Mouse (Mus musculus): Measurements from ENCODE around the gene Nbas. TPM values are rescaled to one million over a fixed set of nuclear protein-coding genes. Genes with fewer than 3 reads are reported as not detected.
A peak's percentile ranks its signal among the peaks of the same experiment; 100 is the strongest.

The Nbas gene
- total RNA-seq, 2 experiments from 2014 or later = 34.3 to 36.8 TPM

DNA sequence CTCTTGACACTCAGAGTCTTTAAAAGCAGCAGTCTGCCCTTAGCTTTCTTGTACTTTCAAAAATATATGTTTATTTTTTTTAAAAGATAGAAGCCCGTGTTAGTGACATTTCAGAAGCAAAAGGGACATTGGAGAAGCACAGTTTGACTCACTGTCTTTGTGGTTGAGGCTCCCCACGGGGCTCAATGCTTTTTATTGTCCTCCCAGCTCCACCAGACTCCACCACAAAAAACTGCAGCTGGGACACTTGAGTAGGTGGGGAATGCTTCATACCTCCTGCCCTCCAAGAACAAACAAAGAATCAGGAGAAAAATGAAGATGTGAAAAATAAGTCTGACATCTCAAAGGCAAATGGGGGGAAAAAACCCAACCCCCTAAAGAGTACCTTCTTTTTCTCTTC, 344.1 kb downstream of the Nbas start:
- no peak for DNase-seq (ENCODE audit: low spot score in 2 of 2)

DNA sequence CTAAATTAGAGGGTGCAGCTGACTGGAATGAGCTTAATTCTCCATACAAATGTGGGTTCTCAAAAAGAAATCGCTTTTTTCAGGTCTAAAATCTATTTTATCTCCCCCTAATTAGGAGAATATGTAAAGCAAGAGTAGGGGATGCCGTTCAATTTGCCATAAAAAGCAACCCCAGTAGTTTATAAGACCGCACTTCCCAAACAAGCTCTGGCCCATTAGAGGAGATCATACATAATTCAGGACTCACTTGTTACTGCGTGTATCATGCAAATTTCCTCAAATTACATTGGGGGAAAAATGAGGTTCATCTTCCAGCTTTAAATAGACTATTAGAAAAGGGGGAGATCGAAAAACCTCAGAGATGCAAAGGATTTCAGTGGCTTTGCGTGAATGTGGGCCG, 346.7 kb downstream of the Nbas start:
- DNase-seq (ENCODE audit: low spot score in 2 of 2) = no peak

DNA sequence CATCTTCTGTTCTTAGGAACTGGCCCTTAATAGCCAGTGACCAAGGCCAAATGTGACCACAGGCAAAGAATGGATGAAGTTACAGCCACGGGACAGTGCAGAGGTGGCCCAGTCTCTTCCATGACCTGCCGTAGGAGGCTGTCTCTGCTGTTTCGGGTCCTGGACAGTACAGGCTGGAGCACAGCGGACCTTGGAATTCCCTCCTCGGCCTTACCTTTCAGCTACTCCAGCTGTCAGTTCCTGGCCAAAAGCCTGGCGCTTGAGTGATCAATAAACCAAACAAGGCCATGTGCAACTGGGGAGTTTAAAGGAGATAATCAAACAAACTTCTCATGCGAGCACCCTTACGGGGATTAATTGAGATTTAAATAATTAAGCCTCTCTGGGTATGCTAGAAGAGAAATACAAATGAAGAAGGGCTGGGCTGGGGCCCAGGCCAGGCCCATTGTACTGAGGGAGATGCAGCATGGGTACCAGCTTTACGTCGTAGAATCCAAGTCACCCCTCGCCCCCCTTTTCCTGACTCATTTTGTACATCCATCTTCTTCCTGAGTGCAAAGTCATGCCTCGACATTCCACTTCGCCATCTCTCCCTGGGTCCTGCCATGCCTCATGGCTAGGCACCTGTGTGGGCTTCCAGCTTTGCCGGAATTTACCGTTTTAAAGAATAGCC, 353.4 kb downstream of the Nbas start:
- no peak for DNase-seq (ENCODE audit: low spot score in 2 of 2)

GRCm38 (mm10) chr12:13626803-13627706, 358.1 kb downstream of the Nbas start:
- peak in 1 of 2 experiments; percentile 54 for DNase-seq (ENCODE audit: low spot score in 2 of 2)

Other genes starting within 250 kb of the Nbas start
- gene Ddx1, start 19.9 kb upstream of the Nbas start, total RNA-seq (2021) = 100 to 1,000 TPM; 109 to 118 TPM